Mouse (Mus musculus) E14TG2a.4 (cell line): ENCODE measurements at regions not wholly inside any gene's neighbourhood (a gene's known extent, or its start where the extent isn't known, plus 50 kb on each side); places are given as distances from the start of the nearest gene placed in this dataset.

Experiments
- H3K27me3 ChIP-seq: 2 replicates; pipeline ENCODE4 v1.6.1; 2014; ENCODE audit warnings: low read length, control low read depth; ENCODE audit not compliant: insufficient read depth
- H3K36me3 ChIP-seq: 2 replicates; pipeline ENCODE4 v1.6.1; 2014; ENCODE audit warnings: low read length, control low read depth; ENCODE audit not compliant: insufficient read depth
- H3K4me1 ChIP-seq: replicated peaks from 2 replicates; pipeline ENCODE4 v1.6.1; 2014; ENCODE audit warnings: low read depth, low read length, control low read depth
- H3K4me3 ChIP-seq: replicated peaks from 2 replicates; pipeline ENCODE4 v1.5.1; 2014; ENCODE audit warnings: mild to moderate bottlenecking, low read length
- H3K9me3 ChIP-seq: 2 replicates; pipeline ENCODE4 v1.6.1; 2014; ENCODE audit warnings: low read length, control low read depth
- CTCF ChIP-seq: conservative IDR thresholded peaks from 2 replicates; pipeline ENCODE4 v1.5.1; 2014; ENCODE audit warnings: low read length
- NANOG ChIP-seq: IDR thresholded peaks from 2 replicates; pipeline ENCODE4 v1.6.1; 2014; ENCODE audit warnings: borderline replicate concordance, low read length, mixed read lengths
- POU5F1 ChIP-seq: IDR thresholded peaks from 2 replicates; pipeline ENCODE4 v1.6.1; 2014; ENCODE audit warnings: low read length, borderline replicate concordance

- 0 out of 2 replicates have a peak, but pooled peaks cover 3% of the 10 kb centered on the region for H3K9me3 ChIP-seq
- no peak overlapping the region for H3K4me3 ChIP-seq
- no peaks in the 10 kb centered on the region for H3K36me3 ChIP-seq
- TF ChIP-seq POU5F1: no peak
- no peak for TF ChIP-seq NANOG
- no peak for TF ChIP-seq CTCF
- no peaks in the 10 kb centered on the region; the same call in 1 of the 2 replicates for H3K27me3 ChIP-seq
- no peaks in the 10 kb centered on the region for H3K4me1 ChIP-seq
These were observed 145.8 kb upstream of the Fstl4 start for GRCm38 (mm10) chr11:52618646-52619045.

DNA sequence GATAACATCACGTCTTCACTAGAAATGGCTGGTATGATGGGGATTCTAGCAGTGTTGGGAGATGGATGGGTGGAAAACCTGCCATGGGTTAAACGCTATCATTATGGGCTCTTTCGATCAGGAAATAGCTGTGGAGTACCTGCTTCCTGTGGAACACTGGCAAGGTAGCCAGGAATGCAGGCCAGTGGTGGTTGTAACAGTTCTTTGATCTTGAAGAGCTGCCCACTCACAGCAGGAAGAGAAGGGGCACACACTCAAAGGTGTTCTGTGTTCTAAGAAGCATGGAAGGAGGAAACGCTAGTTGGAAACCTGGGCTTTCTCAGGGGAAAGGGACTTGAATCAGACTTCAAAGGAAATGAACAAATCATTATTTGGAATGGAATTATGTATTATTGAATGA, 141.6 kb upstream of the Fstl4 start:
- no peak overlapping the region for H3K4me3 ChIP-seq
- no peaks in the 10 kb centered on the region for H3K36me3 ChIP-seq
- H3K4me1 ChIP-seq: no peaks in the 10 kb centered on the region; the same call in 1 of the 2 replicates
- H3K27me3 ChIP-seq: no peaks in the 10 kb centered on the region; the same call in 1 of the 2 replicates
- TF ChIP-seq CTCF (no peak), POU5F1 (no peak), NANOG (no peak)
- H3K9me3 ChIP-seq: no peaks in the 10 kb centered on the region

- no peak overlapping the region for H3K4me3 ChIP-seq
- no peak for TF ChIP-seq POU5F1
- no peak for TF ChIP-seq CTCF
- no peak for TF ChIP-seq NANOG
- H3K27me3 ChIP-seq: no peaks in the 10 kb centered on the region
- H3K9me3 ChIP-seq: no peaks in the 10 kb centered on the region
- H3K4me1 ChIP-seq: no peaks in the 10 kb centered on the region; the same call in 1 of the 2 replicates
- no peaks in the 10 kb centered on the region for H3K36me3 ChIP-seq
These were observed 135.6 kb upstream of the Fstl4 start for GRCm38 (mm10) chr11:52628875-52629274.

DNA sequence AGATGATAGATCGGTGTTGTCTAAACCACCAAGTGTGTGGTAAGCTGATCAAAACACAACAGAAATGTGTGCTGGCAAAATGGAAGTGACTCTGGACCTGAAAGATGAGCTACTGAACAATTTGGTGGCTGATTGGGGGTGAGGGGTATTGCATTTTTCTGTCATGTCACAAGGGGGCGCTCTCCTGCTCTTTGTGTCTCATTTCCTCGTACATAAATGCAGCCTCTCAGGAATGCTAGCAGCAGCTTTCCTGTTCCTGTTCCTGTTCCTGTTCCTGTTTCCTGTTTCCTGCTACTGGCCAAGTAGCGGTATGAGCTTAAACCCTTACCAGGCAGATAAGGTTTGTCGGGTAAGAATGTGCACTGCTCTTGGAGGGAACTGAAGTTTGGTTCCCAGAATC, 134.7 kb upstream of the Fstl4 start:
- no peaks in the 10 kb centered on the region for H3K36me3 ChIP-seq
- no peaks in the 10 kb centered on the region for H3K9me3 ChIP-seq
- no peaks in the 10 kb centered on the region; the same call in 1 of the 2 replicates for H3K4me1 ChIP-seq
- TF ChIP-seq CTCF (peak; percentile 87), NANOG (no peak), POU5F1 (no peak)
- H3K27me3 ChIP-seq: no peaks in the 10 kb centered on the region
- H3K4me3 ChIP-seq: no peak overlapping the region

GRCm38 (mm10) chr11:52631579-52631978, 132.9 kb upstream of the Fstl4 start:
- no peaks in the 10 kb centered on the region for H3K9me3 ChIP-seq
- H3K4me1 ChIP-seq: no peaks in the 10 kb centered on the region; the same call in 1 of the 2 replicates
- H3K27me3 ChIP-seq: 0 out of 2 replicates have a peak, but pooled peaks cover 1% of the 10 kb centered on the region
- peak; percentile 48 for TF ChIP-seq CTCF
- no peak for TF ChIP-seq NANOG
- H3K4me3 ChIP-seq: no peak overlapping the region
- no peaks in the 10 kb centered on the region for H3K36me3 ChIP-seq

DNA sequence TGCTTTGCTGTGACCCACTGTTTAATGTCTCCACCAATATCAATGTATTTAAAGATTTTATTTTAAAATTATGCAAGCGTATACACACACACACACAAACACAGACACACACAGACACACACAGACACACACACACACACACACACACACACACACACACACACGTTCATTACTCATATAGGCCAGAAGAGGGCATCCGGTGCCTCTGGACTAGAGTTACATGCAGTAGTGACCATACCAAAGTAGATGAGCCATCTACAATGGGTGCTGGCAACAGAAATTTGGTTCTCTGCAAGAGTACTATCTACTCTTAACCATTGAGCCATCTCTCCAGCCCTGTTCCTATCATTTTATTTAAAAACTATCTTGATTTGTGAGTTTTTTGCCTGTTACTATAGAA, 130.2 kb upstream of the Fstl4 start:
- TF ChIP-seq CTCF (no peak), NANOG (no peak), POU5F1 (no peak)
- Histone ChIP-seq H3K4me1 (no peaks in the 10 kb centered on the region), H3K27me3 (peaks cover 7% of the 10 kb centered on the region; the same call in 1 of the 2 replicates), H3K36me3 (no peaks in the 10 kb centered on the region), H3K9me3 (no peaks in the 10 kb centered on the region), H3K4me3 (no peak overlapping the region)

DNA sequence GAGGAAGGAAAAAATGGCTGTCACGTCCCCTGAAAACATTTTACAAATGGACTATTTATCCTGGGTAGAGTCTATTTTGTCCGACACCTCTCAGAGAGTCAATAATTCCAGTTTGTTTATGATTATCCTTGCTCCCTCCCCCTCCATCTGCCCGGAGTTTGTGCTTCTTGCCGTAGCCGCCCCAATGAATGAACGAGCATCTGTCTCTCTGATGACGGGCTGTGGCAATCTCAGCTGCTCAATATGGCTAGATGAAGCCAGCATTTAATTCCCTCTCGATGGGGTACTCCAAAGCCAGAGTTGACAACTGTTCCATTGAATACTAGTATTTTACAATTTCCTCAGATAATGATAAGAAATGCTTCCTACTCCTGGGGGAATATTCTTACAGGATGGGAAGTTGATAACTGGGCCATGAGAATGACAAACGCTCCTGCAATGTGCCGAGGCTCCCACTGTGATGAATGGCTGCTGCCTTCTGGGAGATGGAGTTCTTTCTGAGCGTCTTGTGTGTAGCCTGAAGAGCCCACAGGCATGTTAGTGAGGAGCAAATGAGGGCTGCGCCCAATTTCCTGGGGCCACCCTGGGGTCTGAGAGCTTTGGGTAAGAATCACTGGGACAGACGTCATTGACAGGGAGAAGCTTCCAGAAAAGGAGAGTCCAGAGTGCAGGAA, 128.6 kb upstream of the Fstl4 start:
- peaks cover 7% of the 10 kb centered on the region; the same call in 1 of the 2 replicates for H3K27me3 ChIP-seq
- no peak for TF ChIP-seq NANOG
- no peak for TF ChIP-seq CTCF
- TF ChIP-seq POU5F1: no peak
- H3K4me3 ChIP-seq: no peak overlapping the region
- no peaks in the 10 kb centered on the region; the same call in 1 of the 2 replicates for H3K4me1 ChIP-seq
- no peaks in the 10 kb centered on the region for H3K9me3 ChIP-seq
- no peaks in the 10 kb centered on the region for H3K36me3 ChIP-seq

- no peak for TF ChIP-seq NANOG
- TF ChIP-seq CTCF: peak; percentile 70
- TF ChIP-seq POU5F1: no peak
- H3K36me3 ChIP-seq: no peaks in the 10 kb centered on the region
- H3K9me3 ChIP-seq: no peaks in the 10 kb centered on the region
- H3K27me3 ChIP-seq: peaks cover 7% of the 10 kb centered on the region; the same call in 1 of the 2 replicates
- H3K4me3 ChIP-seq: no peak overlapping the region
- peaks cover 8% of the 10 kb centered on the region for H3K4me1 ChIP-seq
These were observed 125.5 kb upstream of the Fstl4 start for GRCm38 (mm10) chr11:52638939-52639338.
